Mouse (Mus musculus) small intestine, adult 10 weeks (tissue): ENCODE data around the gene Spp1. TPM values are rescaled to one million over a fixed set of nuclear protein-coding genes. Genes with fewer than 3 reads are reported as not detected.

Experiments used
- polyA plus RNA-seq: library from polyadenylated mRNA; stranded (reverse); fragments of 350-450 nt; fragmentation: Illumina TruSeq; extraction: RNeasy Lipid Tissue Mini Kit (QIAGEN cat#74804); gene quantifications from one replicate; pipeline ENCODE4 v1.2.3, GENCODE M21; 2014; ENCODE audit warnings: low replicate concordance

Spp1 gene
- 11.2 TPM for polyA plus RNA-seq

DNA sequence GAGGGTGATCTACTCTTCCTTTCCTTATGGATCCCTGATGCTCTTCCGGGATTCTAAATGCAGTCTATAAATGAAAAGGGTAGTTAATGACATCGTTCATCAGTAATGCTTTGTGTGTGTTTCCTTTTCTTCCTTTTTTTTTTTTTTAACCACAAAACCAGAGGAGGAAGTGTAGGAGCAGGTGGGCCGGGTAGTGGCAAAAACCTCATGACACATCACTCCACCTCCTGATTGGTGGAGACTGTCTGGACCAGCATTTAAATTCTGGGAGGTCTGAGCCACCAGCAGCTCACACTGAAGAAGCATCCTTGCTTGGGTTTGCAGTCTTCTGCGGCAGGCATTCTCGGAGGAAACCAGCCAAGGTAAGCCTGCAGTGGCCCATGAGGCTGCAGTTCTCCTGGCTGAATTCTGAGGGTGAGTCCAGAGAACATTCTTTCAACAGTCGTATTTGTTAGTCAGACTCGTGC lies at the start of gene Spp1:
Gene Spp1 (plus strand): TSS at position 284 of the 467 bp plus-strand sequence.

GRCm38 (mm10) chr5:104458832-104459705 lies 24.2 kb downstream of the Spp1 start, which contains the start of gene Pkd2:
Gene Pkd2 (plus strand): TSS chr5:104459450.

Other genes with a start within 250 kb of the Spp1 start
- 0.15 TPM for gene Dmp1, start 232.5 kb upstream of the Spp1 start, polyA plus RNA-seq
- 0.85 TPM for gene Ibsp, start 135.9 kb upstream of the Spp1 start, polyA plus RNA-seq
- gene Mepe, start 109.8 kb upstream of the Spp1 start, polyA plus RNA-seq, result not detected
- gene Pkd2, start 24.3 kb downstream of the Spp1 start, polyA plus RNA-seq, result 17.0 TPM
- gene BC005561, start 73.2 kb downstream of the Spp1 start, polyA plus RNA-seq, result 9.7 TPM